Mouse (Mus musculus) lung, embryonic 15.5 days (tissue): Measurements from ENCODE around the gene Rab3gap1. TPM values are rescaled to one million over a fixed set of nuclear protein-coding genes. Genes with fewer than 3 reads are reported as not detected.
"Not testable (repeated sequence)": the region's sequence is repeated elsewhere in the genome, so short reads cannot be mapped to it uniquely, and the experiment has no call there.

Source experiments
- ATAC-seq: fragments of 200-750 bp; cut with Nextera tagmentation; 2 replicates; pipeline ENCODE4 v1.8.0; 2017; ENCODE audit warnings: moderate number of reproducible peaks, borderline replicate concordance; ENCODE audit not compliant: low FRiP score, low TSS enrichment; ENCODE audit errors: extremely low read depth
- H3K27ac ChIP-seq: fragments of 300-500 bp; sonication (generic); 2 replicates; pipeline ENCODE4 v1.5.1; 2015; ENCODE audit warnings: moderate library complexity, mild to moderate bottlenecking, inconsistent platforms
- H3K27me3 ChIP-seq: fragments of 300-500 bp; sonication (generic); 2 replicates; pipeline ENCODE4 v1.6.1; 2015; ENCODE audit warnings: inconsistent platforms
- H3K36me3 ChIP-seq: fragments of 300-500 bp; sonication (generic); 2 replicates; pipeline ENCODE4 v1.6.1; 2015; ENCODE audit warnings: inconsistent platforms
- H3K4me1 ChIP-seq: fragments of 300-500 bp; sonication (generic); 2 replicates; pipeline ENCODE4 v1.6.1; 2015; ENCODE audit warnings: inconsistent platforms
- H3K4me2 ChIP-seq: fragments of 300-500 bp; sonication (generic); 2 replicates; pipeline ENCODE4 v1.6.1; 2015; ENCODE audit warnings: inconsistent platforms, mild to moderate bottlenecking, moderate library complexity
- H3K4me3 ChIP-seq: fragments of 300-500 bp; sonication (generic); 2 replicates; pipeline ENCODE4 v1.5.1; 2015; ENCODE audit warnings: mild to moderate bottlenecking, inconsistent platforms
- H3K9ac ChIP-seq: fragments of 300-500 bp; sonication (generic); 2 replicates; pipeline ENCODE4 v1.6.1; 2015; ENCODE audit warnings: inconsistent platforms
- H3K9me3 ChIP-seq: fragments of 300-500 bp; sonication (generic); 2 replicates; pipeline ENCODE4 v1.6.1; 2016; ENCODE audit warnings: inconsistent platforms
- WGBS: fragments of 180-500 bp; shearing (Covaris S2); methylation state at CpG from one replicate; pipeline ENCODE4 v1.1.7; 2015; 5-methylcytosine and 5-hydroxymethylcytosine counted together
- polyA plus RNA-seq: library from polyadenylated mRNA; unstranded; fragments of >200 nt; fragmentation: Nextera tagmentation; extraction: Ambion mirVana; gene quantifications from 2 replicates; pipeline ENCODE4 v1.2.1, GENCODE M21; 2015

The Rab3gap1 gene
- polyA plus RNA-seq, 1 experiment from 2014 or later: 24.9 TPM

DNA sequence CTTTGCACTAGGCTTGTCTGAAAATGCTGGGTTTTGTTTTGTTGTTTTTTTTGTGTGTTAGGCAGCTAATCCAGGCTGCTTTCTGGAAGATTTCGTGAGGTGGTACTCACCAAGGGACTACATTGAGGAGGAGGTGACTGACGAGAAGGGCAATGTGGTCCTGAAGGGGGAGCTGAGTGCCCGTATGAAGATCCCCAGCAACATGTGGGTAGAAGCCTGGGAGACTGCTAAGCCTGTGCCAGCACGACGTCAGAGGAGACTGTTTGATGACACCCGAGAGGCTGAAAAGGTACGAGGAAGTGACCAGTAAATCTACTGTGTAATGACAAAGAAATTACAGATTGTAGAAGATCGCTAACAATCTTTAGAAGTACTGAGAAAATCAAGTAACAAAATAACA is 68.7 kb downstream of the Rab3gap1 start:
- peaks cover 70% of the 10 kb centered on the region for H3K36me3 ChIP-seq
- ATAC-seq: no peak
- no peak overlapping the region for H3K27ac ChIP-seq
- no peaks in the 10 kb centered on the region for H3K9me3 ChIP-seq
- no peak overlapping the region for H3K4me3 ChIP-seq
- WGBS: 79% methylated on average over 8 of the region's 8 CpGs
- H3K4me1 ChIP-seq: no peaks in the 10 kb centered on the region
- no peak overlapping the region for H3K4me2 ChIP-seq
- no peaks in the 10 kb centered on the region for H3K27me3 ChIP-seq
- H3K9ac ChIP-seq: no peak overlapping the region

- H3K27ac ChIP-seq: no peak overlapping the region
- H3K9ac ChIP-seq: no peak overlapping the region
- no peaks in the 10 kb centered on the region for H3K27me3 ChIP-seq
- ATAC-seq: no peak
- H3K36me3 ChIP-seq: peaks cover 66% of the 10 kb centered on the region
- no peak overlapping the region for H3K4me2 ChIP-seq
- H3K4me1 ChIP-seq: 0 out of 2 replicates have a peak, but pooled peaks cover 9% of the 10 kb centered on the region
- no peak overlapping the region for H3K4me3 ChIP-seq
- H3K9me3 ChIP-seq: no peaks in the 10 kb centered on the region
- WGBS: 88% methylated on average over 10 of the region's 10 CpGs
These were observed 73.7 kb downstream of the Rab3gap1 start for GRCm38 (mm10) chr1:127942231-127942630.

DNA sequence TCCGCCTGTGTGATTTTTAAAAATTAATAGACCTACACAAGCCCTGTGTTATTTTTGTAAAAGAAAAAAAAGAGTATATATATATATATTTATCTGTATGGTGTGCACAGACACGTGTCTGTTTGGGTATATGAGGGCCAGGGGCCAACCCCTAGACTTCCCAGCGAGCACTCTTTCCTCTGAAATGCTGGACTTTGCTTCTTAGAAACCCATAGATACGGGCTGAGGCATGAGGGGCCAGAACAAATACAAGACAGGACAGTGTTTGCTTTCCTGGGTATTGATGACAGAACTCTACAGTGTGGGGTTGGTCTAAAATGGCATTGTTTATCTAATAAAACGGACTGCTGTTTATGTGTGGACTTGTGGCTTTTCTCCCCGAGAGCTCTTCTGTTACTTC is 74.9 kb downstream of the Rab3gap1 start:
- peaks cover 53% of the 10 kb centered on the region for H3K36me3 ChIP-seq
- ATAC-seq: no peak
- no peaks in the 10 kb centered on the region for H3K27me3 ChIP-seq
- 0 out of 2 replicates have a peak, but pooled peaks cover 9% of the 10 kb centered on the region for H3K4me1 ChIP-seq
- no peak overlapping the region for H3K9ac ChIP-seq
- no peak overlapping the region for H3K4me3 ChIP-seq
- no peak overlapping the region for H3K4me2 ChIP-seq
- no peaks in the 10 kb centered on the region for H3K9me3 ChIP-seq
- 50% methylated on average over 6 of the region's 6 CpGs for WGBS
- H3K27ac ChIP-seq: no peak overlapping the region

DNA sequence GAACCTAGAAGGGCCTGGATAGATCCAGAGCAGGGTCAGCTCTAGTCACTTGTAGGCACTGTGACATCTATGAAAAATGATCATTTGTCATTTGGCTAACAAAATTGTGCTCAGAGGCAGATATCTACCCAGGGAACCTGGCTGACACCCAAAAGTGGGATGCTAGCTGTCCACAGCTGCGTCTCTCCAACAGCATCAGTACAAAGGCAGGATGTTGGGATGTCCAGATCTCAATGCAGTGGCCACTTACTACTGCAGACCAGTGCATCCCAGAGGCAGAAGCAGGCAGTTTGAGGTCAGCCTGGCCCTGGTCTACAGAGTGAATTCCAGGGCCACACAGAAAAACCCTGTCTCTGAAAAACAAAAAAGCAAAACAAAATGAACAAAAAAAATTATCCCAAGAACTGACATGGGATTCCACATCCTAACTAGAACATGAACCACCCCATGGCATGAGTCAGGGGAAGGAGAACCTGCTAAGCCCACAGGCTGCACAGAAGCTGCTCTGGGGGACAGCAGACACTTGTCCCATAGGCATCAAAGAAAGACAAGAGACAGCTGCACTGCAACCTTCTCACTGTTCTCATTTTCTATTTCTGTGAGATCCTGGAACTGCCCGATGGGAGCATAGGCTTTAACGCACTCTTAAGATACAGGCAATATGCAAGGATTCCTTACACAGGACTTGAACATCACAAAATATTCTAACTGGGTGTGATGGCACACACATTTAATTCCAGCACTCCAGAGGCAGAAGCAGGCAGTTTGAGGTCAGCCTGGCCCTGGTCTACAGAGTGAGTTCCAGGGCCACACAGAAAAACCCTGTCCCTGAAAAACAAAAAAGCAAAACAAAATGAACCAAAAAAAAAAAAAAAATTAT is 77.4 kb downstream of the Rab3gap1 start:
- no peak overlapping the region for H3K9ac ChIP-seq
- H3K4me1 ChIP-seq: 0 out of 2 replicates have a peak, but pooled peaks cover 9% of the 10 kb centered on the region
- ATAC-seq: no peak
- H3K27me3 ChIP-seq: no peaks in the 10 kb centered on the region
- H3K27ac ChIP-seq: peak overlapping the region; percentile 49
- H3K4me2 ChIP-seq: no peak overlapping the region
- no peaks in the 10 kb centered on the region for H3K9me3 ChIP-seq
- H3K4me3 ChIP-seq: no peak overlapping the region
- WGBS: 48% methylated on average over 3 of the region's 3 CpGs
- peaks cover 30% of the 10 kb centered on the region for H3K36me3 ChIP-seq

- H3K9me3 ChIP-seq: no peaks in the 10 kb centered on the region
- peak overlapping the region; percentile 49; the same call in 1 of the 2 replicates for H3K27ac ChIP-seq
- no peak overlapping the region for H3K4me3 ChIP-seq
- H3K4me1 ChIP-seq: 0 out of 2 replicates have a peak, but pooled peaks cover 9% of the 10 kb centered on the region
- peak; percentile 52; the same call in 1 of the 2 replicates for ATAC-seq
- H3K27me3 ChIP-seq: no peaks in the 10 kb centered on the region
- H3K4me2 ChIP-seq: no peak overlapping the region
- WGBS: 61% methylated on average over 5 of the region's 5 CpGs
- peaks cover 24% of the 10 kb centered on the region for H3K36me3 ChIP-seq
- no peak overlapping the region for H3K9ac ChIP-seq
These were observed 78.2 kb downstream of the Rab3gap1 start for GRCm38 (mm10) chr1:127946615-127947249.

GRCm38 (mm10) chr1:127948748-127949147 is 80.2 kb downstream of the Rab3gap1 start:
- ATAC-seq: no peak
- Histone ChIP-seq H3K4me1 (0 out of 2 replicates have a peak, but pooled peaks cover 9% of the 10 kb centered on the region), H3K4me2 (no peak overlapping the region), H3K27ac (no peak overlapping the region), H3K4me3 (no peak overlapping the region), H3K9me3 (no peaks in the 10 kb centered on the region), H3K36me3 (peaks cover 7% of the 10 kb centered on the region; the same call in 1 of the 2 replicates), H3K27me3 (no peaks in the 10 kb centered on the region), H3K9ac (no peak overlapping the region)
- 66% methylated on average over 5 of the region's 5 CpGs for WGBS

GRCm38 (mm10) chr1:127952276-127952675 is 83.7 kb downstream of the Rab3gap1 start:
- H3K9me3 ChIP-seq: no peaks in the 10 kb centered on the region
- H3K4me2 ChIP-seq: no peak overlapping the region
- no peaks in the 10 kb centered on the region for H3K36me3 ChIP-seq
- no peak overlapping the region for H3K4me3 ChIP-seq
- H3K27ac ChIP-seq: no peak overlapping the region
- ATAC-seq: no peak
- no peak overlapping the region for H3K9ac ChIP-seq
- H3K4me1 ChIP-seq: no peaks in the 10 kb centered on the region
- H3K27me3 ChIP-seq: no peaks in the 10 kb centered on the region
- WGBS: 86% methylated on average over 4 of the region's 4 CpGs

- ATAC-seq, H3K27ac ChIP-seq, H3K27me3 ChIP-seq, H3K36me3 ChIP-seq, H3K9ac ChIP-seq, H3K4me1 ChIP-seq, H3K4me2 ChIP-seq, H3K4me3 ChIP-seq, H3K9me3 ChIP-seq: not testable (repeated sequence)
- 71% methylated on average over 4 of the region's 4 CpGs for WGBS
These were observed 85.6 kb downstream of the Rab3gap1 start for GRCm38 (mm10) chr1:127954198-127954597.

DNA sequence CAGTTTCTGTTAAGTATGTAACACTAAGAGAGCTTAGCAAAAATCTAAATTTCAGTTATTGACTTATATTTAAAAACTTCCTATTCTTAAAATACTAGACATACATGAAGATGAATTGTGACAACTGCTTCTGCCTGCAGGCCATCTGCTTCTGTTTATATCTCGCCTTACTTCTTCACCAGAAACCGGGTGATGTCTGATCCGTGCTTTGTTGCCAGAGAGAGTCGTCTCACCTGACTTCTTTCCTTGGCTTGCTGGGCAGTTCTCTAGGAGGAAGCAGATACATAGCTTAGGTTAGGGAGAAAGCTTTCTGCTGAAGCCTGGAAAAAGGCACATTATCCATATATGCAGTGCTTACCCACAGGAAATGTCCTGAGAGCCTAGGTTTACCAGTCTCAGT is 86.2 kb downstream of the Rab3gap1 start:
- Histone ChIP-seq H3K27me3 (no peaks in the 10 kb centered on the region), H3K9ac (no peak overlapping the region), H3K4me1 (no peaks in the 10 kb centered on the region), H3K27ac (no peak overlapping the region), H3K4me2 (no peak overlapping the region), H3K36me3 (no peaks in the 10 kb centered on the region), H3K9me3 (no peaks in the 10 kb centered on the region), H3K4me3 (no peak overlapping the region)
- 58% methylated on average over 4 of the region's 4 CpGs for WGBS
- ATAC-seq: no peak

DNA sequence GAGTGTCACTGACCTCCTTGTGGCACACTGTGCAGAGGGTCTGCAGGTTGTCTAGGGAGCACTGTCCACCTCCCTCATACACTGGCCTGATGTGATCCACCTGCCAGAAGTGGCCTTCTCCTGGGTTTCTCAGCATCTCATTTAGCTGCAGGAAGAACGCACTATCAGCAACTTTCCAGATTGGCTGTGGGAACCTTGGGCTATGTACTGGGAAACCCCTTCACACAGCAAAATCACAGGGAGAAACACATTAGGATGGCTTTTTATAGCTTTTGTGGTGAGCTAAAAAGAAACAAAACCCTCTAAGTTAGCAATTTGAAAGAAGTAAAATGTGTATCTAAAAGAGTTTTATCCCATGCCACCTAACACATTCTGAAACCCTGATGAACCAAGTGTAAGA is 88.0 kb downstream of the Rab3gap1 start:
- H3K4me3 ChIP-seq: no peak overlapping the region
- H3K27ac ChIP-seq: no peak overlapping the region
- no peaks in the 10 kb centered on the region for H3K9me3 ChIP-seq
- 0 out of 2 replicates have a peak, but pooled peaks cover 5% of the 10 kb centered on the region for H3K36me3 ChIP-seq
- no peaks in the 10 kb centered on the region for H3K27me3 ChIP-seq
- 93% methylated on average over 1 of the region's 1 CpGs for WGBS
- H3K9ac ChIP-seq: no peak overlapping the region
- no peak overlapping the region for H3K4me2 ChIP-seq
- no peaks in the 10 kb centered on the region for H3K4me1 ChIP-seq
- ATAC-seq: no peak

DNA sequence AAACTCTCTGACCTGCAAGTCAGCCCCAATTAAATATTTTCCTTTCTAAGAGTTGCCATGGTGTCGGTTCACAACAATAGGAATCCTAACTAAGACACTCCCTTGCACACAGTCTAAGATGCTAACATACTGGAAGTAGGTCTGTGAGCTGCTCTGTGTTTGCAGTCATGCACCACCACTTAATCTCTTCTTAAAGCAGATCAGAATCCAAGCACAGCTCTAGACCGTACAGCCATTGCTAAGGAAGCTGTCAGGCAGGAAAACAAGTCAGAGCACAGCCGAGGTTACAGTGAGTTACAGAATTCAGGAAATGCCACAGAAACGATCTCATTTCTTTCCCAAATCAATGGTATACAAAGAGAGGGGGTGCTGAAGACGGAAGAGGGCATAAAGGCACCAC is 90.2 kb downstream of the Rab3gap1 start:
- H3K9me3 ChIP-seq: no peaks in the 10 kb centered on the region
- WGBS: 31% methylated on average over 5 of the region's 5 CpGs
- H3K36me3 ChIP-seq: 0 out of 2 replicates have a peak, but pooled peaks cover 5% of the 10 kb centered on the region
- no peaks in the 10 kb centered on the region for H3K4me1 ChIP-seq
- H3K4me3 ChIP-seq: no peak overlapping the region
- peak overlapping the region; percentile 8; the same call in 1 of the 2 replicates for H3K27ac ChIP-seq
- no peaks in the 10 kb centered on the region for H3K27me3 ChIP-seq
- no peak overlapping the region for H3K9ac ChIP-seq
- peak; percentile 42; the same call in 1 of the 2 replicates for ATAC-seq
- H3K4me2 ChIP-seq: no peak overlapping the region

DNA sequence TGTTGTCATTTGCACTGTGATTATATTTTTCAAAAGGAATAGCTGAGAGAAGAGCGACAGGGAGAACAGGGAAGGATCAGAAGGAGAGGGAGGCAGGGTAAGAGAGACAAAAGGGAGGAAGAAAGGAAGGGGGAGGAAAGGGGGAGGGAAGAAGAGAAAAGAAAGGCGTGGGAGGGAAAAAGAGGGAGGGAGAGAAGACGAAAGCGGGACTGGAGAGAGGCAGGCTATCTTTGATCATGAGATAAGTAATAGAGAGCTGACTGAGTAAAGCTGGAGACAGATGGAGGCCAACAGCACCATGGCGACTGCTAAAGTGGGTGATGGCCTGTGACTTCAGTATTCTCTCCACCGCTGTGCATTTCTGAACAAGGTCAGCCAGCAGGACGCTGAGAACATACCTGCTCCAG is 90.7 kb downstream of the Rab3gap1 start:
- Histone ChIP-seq H3K4me2 (no peak overlapping the region), H3K4me3 (no peak overlapping the region), H3K9me3 (no peaks in the 10 kb centered on the region), H3K27ac (0 out of 2 replicates have a peak overlapping the region, but pooled peaks have one; percentile 8), H3K36me3 (0 out of 2 replicates have a peak, but pooled peaks cover 5% of the 10 kb centered on the region), H3K9ac (no peak overlapping the region), H3K4me1 (no peaks in the 10 kb centered on the region), H3K27me3 (no peaks in the 10 kb centered on the region)
- no peak for ATAC-seq
- WGBS: 29% methylated on average over 7 of the region's 7 CpGs
